Mouse (Mus musculus) retina, adult 2 months (tissue): ENCODE results near the gene Abhd16b.
"Not testable (repeated sequence)": the region's sequence is repeated elsewhere in the genome, so short reads cannot be mapped to it uniquely, and the experiment has no call there.

Experiments used
- DNase-seq: peaks from one replicate; pipeline ENCODE4 v3.0.0-alpha.2; 2012; ENCODE audit warnings: low read depth, low spot score

Abhd16b gene

GRCm38 (mm10) chr2:181487338-181488277 lies 5.4 kb upstream of the Abhd16b start:
- no peak for DNase-seq

- no peak for DNase-seq
These were observed 1.4 kb upstream of the Abhd16b start for GRCm38 (mm10) chr2:181491432-181492205.

- no peak for DNase-seq
These were observed 800 bp upstream of the Abhd16b start for GRCm38 (mm10) chr2:181492206-181492605.

GRCm38 (mm10) chr2:181494266-181494945 lies 1.4 kb downstream of the Abhd16b start:
- no peak for DNase-seq

- DNase-seq = not testable (repeated sequence)
These were observed 2.8 kb downstream of the Abhd16b start for GRCm38 (mm10) chr2:181495845-181496244.

- no peak for DNase-seq
These were observed 3.3 kb downstream of the Abhd16b start for GRCm38 (mm10) chr2:181496281-181496680.

GRCm38 (mm10) chr2:181496831-181497547 lies 4.0 kb downstream of the Abhd16b start, which contains the start of gene Tpd52l2:
Gene Tpd52l2, plus strand, starts transcription at chr2:181497142.
- peak; percentile 84 for DNase-seq

- DNase-seq = no peak
These were observed 4.5 kb downstream of the Abhd16b start for GRCm38 (mm10) chr2:181497548-181497875.

GRCm38 (mm10) chr2:181498644-181499043 lies 5.6 kb downstream of the Abhd16b start:
- DNase-seq = no peak

GRCm38 (mm10) chr2:181509191-181509590 lies 16.2 kb downstream of the Abhd16b start:
- DNase-seq = no peak

GRCm38 (mm10) chr2:181511231-181511630 lies 18.2 kb downstream of the Abhd16b start:
- no peak for DNase-seq

- DNase-seq = no peak
These were observed 26.2 kb downstream of the Abhd16b start for GRCm38 (mm10) chr2:181519201-181519600.

GRCm38 (mm10) chr2:181520118-181520935 lies 27.3 kb downstream of the Abhd16b start, which contains the start of gene Dnajc5:
Gene Dnajc5, plus strand, starts transcription at chr2:181520485.
- peak; percentile 89 for DNase-seq

GRCm38 (mm10) chr2:181520936-181521227 lies 27.9 kb downstream of the Abhd16b start:
- DNase-seq = no peak

GRCm38 (mm10) chr2:181521491-181521890 lies 28.5 kb downstream of the Abhd16b start:
- DNase-seq = no peak

- no peak for DNase-seq
These were observed 29.8 kb downstream of the Abhd16b start for GRCm38 (mm10) chr2:181522811-181523210.

GRCm38 (mm10) chr2:181525526-181525925 lies 32.5 kb downstream of the Abhd16b start:
- DNase-seq = no peak

GRCm38 (mm10) chr2:181529076-181529475 lies 36.1 kb downstream of the Abhd16b start:
- no peak for DNase-seq

GRCm38 (mm10) chr2:181532589-181532988 lies 39.6 kb downstream of the Abhd16b start:
- no peak for DNase-seq

- DNase-seq = no peak
These were observed 43.4 kb downstream of the Abhd16b start for GRCm38 (mm10) chr2:181536410-181536809.
